Mouse (Mus musculus) Muller cell, postnatal 12 days (primary cell): Measurements from ENCODE around the gene Olfr628.
"Not testable (repeated sequence)": the region's sequence is repeated elsewhere in the genome, so short reads cannot be mapped to it uniquely, and the experiment has no call there.

Experiments used
- DNase-seq: peaks from one replicate; pipeline ENCODE4 v3.0.0-alpha.2; 2015; ENCODE audit errors: inconsistent ontology term

Gene Olfr628

DNA sequence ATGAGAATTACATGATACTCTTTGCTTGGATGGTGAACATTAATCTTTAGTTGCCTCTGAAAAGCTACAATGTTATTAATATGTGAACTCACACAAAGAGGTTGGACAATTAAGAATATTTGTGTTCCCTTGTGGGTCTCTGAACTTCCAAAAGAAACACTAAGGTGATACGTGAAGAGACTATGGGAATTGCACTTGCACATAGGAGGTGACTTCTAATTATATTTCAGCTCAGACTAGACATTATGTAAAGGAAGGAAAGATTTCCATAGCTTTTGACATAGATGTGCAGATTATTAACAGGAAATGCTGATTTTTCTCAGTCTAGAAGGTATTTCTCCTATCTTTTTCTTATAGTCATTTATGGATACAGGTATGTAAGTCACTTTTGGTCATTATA, at the start of gene Olfr628:
Gene Olfr628 (plus strand): TSS at position 301 of the 400 bp plus-strand sequence.
- DNase-seq = no peak

GRCm38 (mm10) chr7:103682420-103682819, 47.8 kb upstream of the Olfr628 start, which contains the start of gene Olfr625-ps1:
Olfr625-ps1 (plus strand) TSS chr7:103682720.
- no peak for DNase-seq

GRCm38 (mm10) chr7:103699469-103699868, 30.7 kb upstream of the Olfr628 start:
- DNase-seq = no peak

DNA sequence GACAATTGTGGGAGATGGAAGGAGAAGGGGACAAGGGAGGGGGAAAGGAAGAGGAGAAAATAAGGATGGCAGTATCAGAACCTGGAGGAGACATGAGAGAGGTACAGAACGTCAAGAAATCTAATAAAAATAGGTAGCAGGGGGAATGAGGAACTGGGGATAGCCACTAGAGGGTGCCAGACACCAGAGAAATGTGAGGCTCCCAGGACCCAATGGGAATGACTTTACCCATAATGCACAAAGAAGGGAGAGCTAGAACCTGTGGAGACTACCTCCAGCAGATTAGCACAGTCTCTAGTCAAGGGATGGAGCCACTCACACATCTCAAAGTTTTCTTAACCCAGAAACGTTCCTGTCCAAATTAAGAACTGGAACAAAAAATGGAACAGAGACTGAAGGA, 18.1 kb upstream of the Olfr628 start:
- DNase-seq = no peak

- DNase-seq = no peak
Observed at GRCm38 (mm10) chr7:103714371-103714770, 15.8 kb upstream of the Olfr628 start, which contains the start of gene Olfr243. Olfr243 (plus strand) TSS chr7:103714671.

GRCm38 (mm10) chr7:103716398-103716797, 13.8 kb upstream of the Olfr628 start:
- not testable (repeated sequence) for DNase-seq

DNA sequence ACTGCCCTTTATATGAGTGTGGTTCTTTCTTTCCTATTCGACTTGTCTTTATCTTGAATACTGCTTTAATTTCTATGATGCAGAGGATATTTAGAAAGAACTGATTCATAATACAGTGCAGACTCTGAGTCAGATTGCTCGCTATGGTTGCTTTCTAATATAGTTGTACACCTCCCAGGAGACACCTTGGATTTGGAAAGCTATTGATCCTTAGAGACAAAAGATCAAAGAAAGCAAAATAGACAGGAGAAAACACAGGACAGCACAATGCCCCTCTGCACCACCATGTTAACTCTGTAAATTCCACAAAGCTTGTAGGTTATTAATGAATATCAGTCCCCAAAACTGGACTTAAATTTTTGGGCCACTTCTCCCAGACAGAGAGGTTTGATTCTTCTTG, 14.7 kb downstream of the Olfr628 start, which contains the start of gene Olfr629:
Gene Olfr629 (minus strand): TSS at position 101 of the 400 bp plus-strand sequence.
- DNase-seq = no peak

GRCm38 (mm10) chr7:103757233-103757632, 27.1 kb downstream of the Olfr628 start, which contains the start of gene Olfr630:
Olfr630 (minus strand) TSS chr7:103757333.
- DNase-seq = no peak

DNA sequence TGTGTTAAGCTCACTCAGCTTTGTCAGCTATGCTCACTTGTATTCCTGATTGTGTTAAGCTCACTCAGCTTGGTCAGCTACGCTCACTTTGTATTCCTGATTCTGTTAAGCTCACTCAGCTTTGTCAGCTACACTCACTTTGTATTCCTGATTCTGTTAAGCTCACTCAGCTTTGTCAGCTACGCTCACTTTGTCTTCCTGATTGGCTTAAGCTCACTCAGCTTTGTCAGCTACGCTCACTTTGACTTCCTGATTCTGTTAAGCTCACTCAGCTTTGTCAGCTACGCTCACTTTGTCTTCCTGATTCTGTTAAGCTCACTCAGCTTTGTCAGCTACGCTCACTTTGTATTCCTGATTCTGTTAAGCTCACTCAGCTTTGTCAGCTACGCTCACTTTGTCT, 32.0 kb downstream of the Olfr628 start:
- not testable (repeated sequence) for DNase-seq

DNA sequence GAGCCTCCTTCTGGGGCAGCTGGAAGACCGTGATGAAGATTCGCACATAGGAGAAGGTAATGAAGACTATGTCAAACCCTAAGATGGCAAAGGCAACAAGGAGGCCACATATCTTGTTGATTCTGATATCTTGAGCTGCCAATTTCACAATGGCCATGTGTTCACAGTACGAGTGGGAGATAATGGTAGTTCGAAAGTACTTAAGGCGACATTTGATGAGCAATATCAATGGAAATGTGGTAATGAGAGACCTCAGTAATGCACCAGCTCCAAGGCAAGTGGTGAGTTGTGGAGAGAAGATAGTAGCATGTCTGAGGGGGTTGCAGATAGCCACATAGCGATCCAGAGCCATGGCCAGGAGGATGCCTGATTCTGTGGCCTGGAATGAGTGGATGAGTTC, 37.5 kb downstream of the Olfr628 start:
- not testable (repeated sequence) for DNase-seq

GRCm38 (mm10) chr7:103771494-103771893, 41.3 kb downstream of the Olfr628 start, which contains the start of gene Olfr69:
Olfr69 (minus strand) TSS chr7:103771594.
- DNase-seq = no peak

- not testable (repeated sequence) for DNase-seq
Observed at GRCm38 (mm10) chr7:103777652-103778051, 47.5 kb downstream of the Olfr628 start.

DNA sequence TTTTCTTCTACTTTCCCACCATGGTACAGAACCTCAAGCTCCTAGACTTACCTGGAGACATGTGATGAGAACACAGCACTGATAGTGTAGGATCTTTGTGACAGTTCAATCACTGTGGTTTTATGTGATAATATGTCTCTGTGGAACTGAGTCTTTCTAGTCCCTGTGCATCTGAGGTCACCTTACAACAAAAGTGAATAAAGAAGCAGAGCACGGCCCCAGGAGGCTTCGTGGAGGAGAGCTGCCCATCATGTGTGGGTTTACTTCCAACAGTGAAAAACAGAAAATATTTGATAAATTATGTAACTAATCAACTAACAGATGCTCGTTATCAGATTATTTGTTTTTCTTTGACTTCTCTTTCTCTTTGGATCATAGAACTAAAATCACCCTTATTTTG, 49.4 kb downstream of the Olfr628 start, which contains the start of gene Olfr68:
Gene Olfr68 (minus strand): TSS at position 101 of the 400 bp plus-strand sequence.
- no peak for DNase-seq
